Mouse (Mus musculus) left cerebral cortex, postnatal 10 days (tissue): Measurements from ENCODE around the gene D10Wsu102e. TPM values are rescaled to one million over a fixed set of nuclear protein-coding genes. Genes with fewer than 3 reads are reported as not detected.
"Not testable (repeated sequence)": the region's sequence is repeated elsewhere in the genome, so short reads cannot be mapped to it uniquely, and the experiment has no call there.

ENCODE experiments used
- DNase-seq, 2 experiments: peaks; one replicate each; pipeline ENCODE4 v3.0.0; 2021 to 2022; ENCODE audit warnings: low spot score in 2 of 2, mixed read lengths in 1 of 2; ENCODE audit errors: extremely low spot score in 1 of 2
- intact Hi-C: fragments of 180-260 bp; cut with DNase I; formaldehyde crosslinking; loops from one replicate; pipeline ENCODE4 v1.15.1; 2025
- total RNA-seq, 2 experiments: library from RNA; stranded (reverse); gene quantifications; 2 replicates each; pipeline ENCODE4 v1.2.3; 2021

The D10Wsu102e gene
- total RNA-seq, 2 experiments from 2014 or later: 2.8 to 3.3 TPM

- intact Hi-C loops: no loop called here
- peak in 1 of 2 experiments; percentile 3 for DNase-seq
Measured at GRCm38 (mm10) chr10:83508962-83509660, 149.1 kb downstream of the D10Wsu102e start.

- no peak for DNase-seq
- intact Hi-C loops: no loop called here
Measured at GRCm38 (mm10) chr10:83511304-83511703, 151.3 kb downstream of the D10Wsu102e start.

GRCm38 (mm10) chr10:83513736-83514135, 153.7 kb downstream of the D10Wsu102e start:
- intact Hi-C loops: no loop called here
- no peak for DNase-seq

GRCm38 (mm10) chr10:83520990-83521389, 161.0 kb downstream of the D10Wsu102e start:
- no peak for DNase-seq
- intact Hi-C loops: no loop called here

- DNase-seq, intact Hi-C loops: not testable (repeated sequence)
Measured at GRCm38 (mm10) chr10:83524238-83524637, 164.2 kb downstream of the D10Wsu102e start.

GRCm38 (mm10) chr10:83530384-83530967, 170.5 kb downstream of the D10Wsu102e start:
- intact Hi-C loops: no loop called here
- DNase-seq: no peak

- DNase-seq: peak; percentile 59 to 78
- intact Hi-C loops: no loop called here
Measured at GRCm38 (mm10) chr10:83533258-83533909, 173.4 kb downstream of the D10Wsu102e start.

- intact Hi-C loops: no loop called here
Measured at GRCm38 (mm10) chr10:83533910-83534283, 173.9 kb downstream of the D10Wsu102e start, which contains the start of gene Aldh1l2. TSS of gene Aldh1l2 (minus strand) at chr10:83534140.

GRCm38 (mm10) chr10:83536436-83536835, 176.4 kb downstream of the D10Wsu102e start:
- no peak for DNase-seq
- intact Hi-C loops: no loop called here

More at GRCm38 (mm10) chr10:83533910-83534283, 173.9 kb downstream of the D10Wsu102e start, which contains the start of gene Aldh1l2:
- peak; percentile 8 to 80 for DNase-seq

Other genes with a start within 250 kb of the D10Wsu102e start
- 10 to 100 TPM; 35.6 to 37.7 TPM for gene Slc41a2, start 22.3 kb upstream of the D10Wsu102e start, total RNA-seq
- gene Aldh1l2, start 173.9 kb downstream of the D10Wsu102e start, total RNA-seq: 1 to 10 TPM; 6.9 to 8.2 TPM
- 10 to 100 TPM; 20.9 to 21.3 TPM for gene Washc4, start 183.5 kb downstream of the D10Wsu102e start, total RNA-seq